ENCODE assay signal across 23 mouse cellular contexts in the genomic region with DNA sequence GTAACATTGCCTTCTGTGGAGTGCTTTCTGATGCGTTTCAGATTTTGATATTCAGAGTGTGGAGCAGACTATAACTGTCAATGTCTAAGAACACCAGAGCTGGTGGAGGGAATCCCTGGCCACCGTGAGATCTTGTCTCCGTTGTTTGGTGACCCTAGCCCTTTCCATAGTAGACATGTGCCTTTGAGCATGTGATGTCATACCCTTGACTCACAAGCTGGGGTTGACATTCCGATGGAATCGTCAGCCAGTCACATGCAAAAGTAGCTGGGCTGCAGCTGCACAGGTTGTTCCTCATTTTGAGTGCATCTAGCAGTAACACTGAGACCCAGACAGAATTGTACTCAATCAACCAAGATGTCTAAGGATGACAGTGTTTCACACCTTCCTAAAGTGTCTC. TPM values are rescaled to one million over a fixed set of nuclear protein-coding genes. Genes with fewer than 3 reads are reported as not detected.
DNase-seq lines count a peak whose midpoint lies in the region; ATAC-seq and TF ChIP-seq lines count a peak whose summit lies in the region.
"Had no signal": no experiment of that assay in that cellular context is flagged by ENCODE, and none has a peak within 500 bp of the region (broad histone marks: within the 10 kb centered on the region; RNA-seq: fewer than 3 reads in every experiment).

No protein-coding gene starts in this region.

- no peak for TF ChIP-seq CTCF in spleen, adult 2 months (IDR thresholded peaks at IDR 0.05; ENCODE audit: extremely low read depth, insufficient read depth, insufficient read length, insufficient replicate concordance)

- DNase-seq in hindbrain, embryonic 10.5 days (ENCODE audit: low spot score) = no peak
- peak; percentile 45 to 85 for DNase-seq in spleen, adult 2 months (ENCODE audit: low read depth in 1 of 2, low spot score in 2 of 2)
- no peak for DNase-seq in spleen, postnatal 14 days (ENCODE audit: low spot score in 2 of 2)
- DNase-seq: adrenal gland, adult 8-10 months; cerebellum, adult 9-11 months; embryo, embryonic 11 days; heart, postnatal 10 days; kidney, adult 8-10 months; kidney, postnatal 14 days; lung, embryonic 14.5 days; lung, postnatal 36 days; right cerebral cortex, postnatal 14 days; thymus, postnatal 36 days had no signal

- no peaks in the 10 kb centered on the region for H3K9me3 ChIP-seq in hindbrain, embryonic 13.5 days
- no peaks in the 10 kb centered on the region for H3K9me3 ChIP-seq in hindbrain, embryonic 10.5 days
- no peaks in the 10 kb centered on the region for H3K9me3 ChIP-seq in hindbrain, embryonic 16.5 days (ENCODE audit: control insufficient read depth, low read length)
- no peaks in the 10 kb centered on the region for H3K9me3 ChIP-seq in forebrain, embryonic 13.5 days (replicated peaks)
- H3K9me3 ChIP-seq: midbrain, embryonic 10.5 days had no signal

- 70% methylated on average over 5 of the region's 5 CpGs for WGBS in hindbrain, embryonic 13.5 days
- 78% methylated on average over 5 of the region's 5 CpGs for WGBS in hindbrain, embryonic 10.5 days
- 27% methylated on average over 5 of the region's 5 CpGs for WGBS in spleen, adult 2 months
- 68% methylated on average over 5 of the region's 5 CpGs for WGBS in hindbrain, embryonic 16.5 days
- WGBS in forebrain, embryonic 13.5 days = 85% methylated on average over 5 of the region's 5 CpGs

- peaks cover 4% of the 10 kb centered on the region; the same call in 1 of the 2 replicates for H3K36me3 ChIP-seq in hindbrain, embryonic 13.5 days
- H3K36me3 ChIP-seq in hindbrain, embryonic 10.5 days = 0 out of 2 replicates have a peak, but pooled peaks cover 10% of the 10 kb centered on the region
- H3K36me3 ChIP-seq in spleen, adult 2 months (ENCODE audit: control insufficient read depth, insufficient read depth, low read length) = peaks cover 19% of the 10 kb centered on the region
- H3K36me3 ChIP-seq in hindbrain, embryonic 16.5 days (ENCODE audit: control insufficient read depth, insufficient read depth, low read length) = no peaks in the 10 kb centered on the region
- H3K36me3 ChIP-seq in forebrain, embryonic 13.5 days (ENCODE audit: poor library complexity, severe bottlenecking) = no peaks in the 10 kb centered on the region
- H3K36me3 ChIP-seq: midbrain, embryonic 10.5 days had no signal

- no peak overlapping the region for H3K27ac ChIP-seq in hindbrain, embryonic 13.5 days
- H3K27ac ChIP-seq in hindbrain, embryonic 10.5 days = no peak overlapping the region
- peak overlapping the region; percentile 64 for H3K27ac ChIP-seq in spleen, adult 2 months (ENCODE audit: insufficient read depth, low read length)
- H3K27ac ChIP-seq in hindbrain, embryonic 16.5 days (ENCODE audit: low read depth, low read length) = no peak overlapping the region
- H3K27ac ChIP-seq in forebrain, embryonic 13.5 days = no peak overlapping the region
- H3K27ac ChIP-seq: midbrain, embryonic 10.5 days had no signal

- H3K9ac ChIP-seq in hindbrain, embryonic 13.5 days = no peak overlapping the region
- H3K9ac ChIP-seq in hindbrain, embryonic 16.5 days (ENCODE audit: low read depth, low read length) = 0 out of 2 replicates have a peak overlapping the region, but pooled peaks have one; percentile 8
- no peak overlapping the region for H3K9ac ChIP-seq in forebrain, embryonic 13.5 days
- H3K9ac ChIP-seq: lung, embryonic 14.5 days had no signal

- peak overlapping the region; percentile 44 for H3K4me2 ChIP-seq in hindbrain, embryonic 13.5 days
- H3K4me2 ChIP-seq in hindbrain, embryonic 16.5 days (ENCODE audit: low read length) = peak overlapping the region; percentile 33
- no peak overlapping the region for H3K4me2 ChIP-seq in forebrain, embryonic 13.5 days
- H3K4me2 ChIP-seq: heart, embryonic 11.5 days; liver, embryonic 11.5 days; lung, embryonic 14.5 days had no signal

- no peak for ATAC-seq in hindbrain, embryonic 13.5 days (ENCODE audit: low FRiP score)
- ATAC-seq in hindbrain, embryonic 16.5 days = no peak
- ATAC-seq in neutrophil, adult 5-6 weeks (ENCODE audit: extremely low read depth, insufficient number of reproducible peaks, low FRiP score, poor library complexity, severe bottlenecking) = peak; percentile 85
- ATAC-seq in forebrain, embryonic 13.5 days = no peak
- ATAC-seq in megakaryocyte progenitor cell, adult 5-6 weeks (replicated peaks; ENCODE audit: poor library complexity) = no peak; the same call in 1 of the 2 replicates
- ATAC-seq: forebrain, embryonic 16.5 days; inflammation-experienced regulatory T-cells, adult 6 months had no signal

- no peak overlapping the region for H3K4me3 ChIP-seq in hindbrain, embryonic 13.5 days
- no peak overlapping the region for H3K4me3 ChIP-seq in hindbrain, embryonic 10.5 days
- H3K4me3 ChIP-seq in spleen, adult 2 months (ENCODE audit: extremely low read depth, insufficient read depth, insufficient read length) = no peak overlapping the region
- no peak overlapping the region for H3K4me3 ChIP-seq in hindbrain, embryonic 16.5 days (ENCODE audit: low read length)
- H3K4me3 ChIP-seq in forebrain, embryonic 13.5 days = no peak overlapping the region
- H3K4me3 ChIP-seq: midbrain, embryonic 10.5 days had no signal

- no peak for TF ChIP-seq POLR2A in spleen, adult 2 months (IDR thresholded peaks at IDR 0.05; ENCODE audit: low read depth, low read length)

- H3K27me3 ChIP-seq in hindbrain, embryonic 13.5 days = peaks cover 18% of the 10 kb centered on the region
- peaks cover 32% of the 10 kb centered on the region for H3K27me3 ChIP-seq in hindbrain, embryonic 10.5 days (ENCODE audit: insufficient read depth, poor library complexity, severe bottlenecking)
- H3K27me3 ChIP-seq in spleen, adult 2 months (ENCODE audit: control insufficient read depth, insufficient read depth, low read length) = peaks cover 1% of the 10 kb centered on the region; the same call in 1 of the 2 replicates
- H3K27me3 ChIP-seq in hindbrain, embryonic 16.5 days (replicated peaks; ENCODE audit: control insufficient read depth, insufficient read depth, low read length) = no peaks in the 10 kb centered on the region; the same call in 1 of the 2 replicates
- peaks cover 69% of the 10 kb centered on the region for H3K27me3 ChIP-seq in forebrain, embryonic 13.5 days

- H3K4me1 ChIP-seq in hindbrain, embryonic 13.5 days (replicated peaks) = peaks cover 71% of the 10 kb centered on the region
- H3K4me1 ChIP-seq in hindbrain, embryonic 10.5 days (replicated peaks) = peaks cover 50% of the 10 kb centered on the region
- H3K4me1 ChIP-seq in spleen, adult 2 months (ENCODE audit: control insufficient read depth, insufficient read depth, insufficient read length) = peaks cover 3% of the 10 kb centered on the region
- peaks cover 6% of the 10 kb centered on the region for H3K4me1 ChIP-seq in hindbrain, embryonic 16.5 days (ENCODE audit: control insufficient read depth, insufficient read depth, low read depth, low read length)
- peaks cover 21% of the 10 kb centered on the region; the same call in 1 of the 2 replicates for H3K4me1 ChIP-seq in forebrain, embryonic 13.5 days

RNA-seq across cellular contexts. Expression of a gene that starts 7.4 kb away (rescaled TPM):
- polyA plus RNA-seq in hindbrain, embryonic 13.5 days (2015; fragmentation: Nextera tagmentation; extraction: Ambion mirVana) = 135 and 159 TPM in 2 replicates
- 60.1 and 77.9 TPM in 2 replicates for polyA plus RNA-seq in hindbrain, embryonic 10.5 days (2016; fragmentation: Nextera tagmentation; extraction: Ambion mirVana)
- polyA plus RNA-seq in spleen, adult 2 months (2012; rRNA removed) = 26.6 and 40.1 TPM in 2 replicates
- 106 and 111 TPM in 2 replicates for polyA plus RNA-seq in hindbrain, embryonic 16.5 days (2015; fragmentation: Nextera tagmentation; extraction: Ambion mirVana)
- total RNA-seq in neutrophil, adult 5-6 weeks (2017) = 184 and 198 TPM in 2 replicates
- 30.7 and 36.4 TPM in 2 replicates for polyA plus RNA-seq in forebrain, embryonic 13.5 days (2015; fragmentation: Nextera tagmentation; extraction: Ambion mirVana)
- 0.02 and 0.29 TPM in 2 replicates for total RNA-seq in megakaryocyte progenitor cell, adult 5-6 weeks (2015)
- 0.24 TPM in 1 of 2 replicates, not detected in the other for total RNA-seq in megakaryocyte progenitor cell, adult 5-6 weeks (2017)

Comparison
In these comparisons a context has a peak if more than half of its experiments do, and no peak if none do; other contexts are left out.
1. DNase-seq: peak in spleen, adult 2 months (2 of 2); none in hindbrain, embryonic 10.5 days (single experiment) and spleen, postnatal 14 days (0 of 2).